Mouse (Mus musculus) bone marrow, adult 2 months (tissue): ENCODE data around the gene Cphx2.
"Not testable (repeated sequence)": the region's sequence is repeated elsewhere in the genome, so short reads cannot be mapped to it uniquely, and the experiment has no call there.

Experiments used
- CTCF ChIP-seq: fragments of 200-500 bp; IDR thresholded peaks from 2 replicates; pipeline ENCODE4 v1.5.1; 2011; ENCODE audit warnings: low read length, control low read depth; ENCODE audit not compliant: control insufficient read depth, insufficient read depth
- POLR2A ChIP-seq: fragments of 200-500 bp; IDR thresholded peaks from 2 replicates; pipeline ENCODE4 v1.6.1; 2011; ENCODE audit warnings: low read depth, mild to moderate bottlenecking, control low read depth, low read length, borderline replicate concordance; ENCODE audit not compliant: control insufficient read depth

- not testable (repeated sequence) for TF ChIP-seq CTCF, POLR2A
Observed at GRCm38 (mm10) chr14:26059362-26059761, 22.0 kb upstream of the Cphx2 start.
